Comparison of ENCODE assay signal across 8 mouse cellular contexts in the genomic region with DNA sequence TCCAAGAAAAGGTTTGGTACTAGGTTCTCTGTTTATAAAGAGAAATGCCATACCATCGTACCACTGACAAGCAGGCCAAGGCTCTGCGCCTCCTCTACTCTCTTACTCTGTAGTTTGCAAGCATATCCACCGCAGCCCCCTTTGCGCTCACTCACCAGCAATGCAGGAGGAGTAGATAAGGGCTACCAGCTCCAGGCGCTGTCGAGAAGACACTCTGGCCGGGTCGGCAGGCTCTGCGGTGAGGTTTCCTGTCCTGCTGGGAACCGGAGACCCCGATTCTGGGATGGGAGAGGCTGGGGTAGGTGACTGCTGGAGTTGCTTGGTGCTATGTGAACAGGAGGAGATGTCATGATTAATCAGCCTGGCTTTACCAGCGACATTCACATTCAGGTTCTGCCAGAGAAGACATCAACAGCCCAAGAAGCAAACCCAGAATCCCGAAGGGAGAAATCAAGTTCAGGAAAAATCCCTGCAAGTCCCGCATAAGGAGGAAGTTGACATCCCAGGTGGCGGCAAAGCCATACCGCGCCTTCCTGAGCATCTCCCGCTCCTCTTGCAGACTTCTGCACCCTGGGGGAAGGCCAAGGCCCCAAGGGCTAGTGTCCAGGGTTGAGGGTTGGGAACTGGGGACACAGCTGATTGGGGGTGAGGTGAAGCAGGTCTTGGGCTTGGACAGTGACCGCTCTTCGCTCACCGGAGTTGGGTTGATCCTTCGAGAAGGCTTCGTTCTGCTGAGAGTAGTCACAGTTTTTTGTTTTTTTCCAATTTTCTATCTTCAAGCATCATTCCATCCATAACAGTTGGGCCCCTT.
DNase-seq lines count a peak whose midpoint lies in the region; ATAC-seq lines count a peak whose summit lies in the region.

No protein-coding gene starts in this region.

- intact Hi-C loops in gastrocnemius, postnatal 14 days (cut with DNase I; ENCODE audit: low total_unique reads), result no loop called here

- DNase-seq in ovary, postnatal 36 days (ENCODE audit: low spot score), result peak; percentile 28
- DNase-seq in ovary, adult 18-20 months (ENCODE audit: low spot score), result no peak
- peak; percentile 35 to 44 for DNase-seq in cerebellum, postnatal 25 days
- DNase-seq in gastrocnemius, postnatal 14 days, result no peak
- DNase-seq in left cerebral cortex, adult 8-10 months (ENCODE audit: low spot score in 2 of 2), result no peak

- 2% methylated on average over 23 of the region's 23 CpGs for WGBS in heart, embryonic 11.5 days (ENCODE audit: insufficient replicate concordance)
- WGBS in limb, embryonic 13.5 days, result 8% methylated on average over 23 of the region's 23 CpGs
- WGBS in neural tube, embryonic 14.5 days, result 7% methylated on average over 23 of the region's 23 CpGs

- H3K9ac ChIP-seq in heart, embryonic 11.5 days (ENCODE audit: low read depth, low read length), result peak overlapping the region; percentile 84
- H3K9ac ChIP-seq in limb, embryonic 13.5 days, result peak overlapping the region; percentile 94
- peak overlapping the region; percentile 86 for H3K9ac ChIP-seq in neural tube, embryonic 14.5 days (replicated peaks; ENCODE audit: low read depth, low read length)

- H3K9me3 ChIP-seq in heart, embryonic 11.5 days (replicated peaks; ENCODE audit: control insufficient read depth, low read length), result no peaks in the 10 kb centered on the region
- no peaks in the 10 kb centered on the region for H3K9me3 ChIP-seq in limb, embryonic 13.5 days
- no peaks in the 10 kb centered on the region for H3K9me3 ChIP-seq in neural tube, embryonic 14.5 days (ENCODE audit: control insufficient read depth, low read length)

- no peak for ATAC-seq in heart, embryonic 11.5 days (replicated peaks; ENCODE audit: insufficient number of reproducible peaks, low FRiP score, low TSS enrichment)
- ATAC-seq in limb, embryonic 13.5 days (ENCODE audit: low FRiP score, low read depth), result no peak
- ATAC-seq in neural tube, embryonic 14.5 days (ENCODE audit: low read depth), result no peak

- peaks cover 18% of the 10 kb centered on the region for H3K36me3 ChIP-seq in heart, embryonic 11.5 days (ENCODE audit: control insufficient read depth, insufficient read depth, low read length)
- peaks cover 37% of the 10 kb centered on the region for H3K36me3 ChIP-seq in limb, embryonic 13.5 days
- peaks cover 34% of the 10 kb centered on the region for H3K36me3 ChIP-seq in neural tube, embryonic 14.5 days (ENCODE audit: control insufficient read depth, insufficient read depth, low read length)

- H3K27ac ChIP-seq in heart, embryonic 11.5 days (ENCODE audit: low read depth, low read length), result peak overlapping the region; percentile 94; the same call in 1 of the 2 replicates
- 0 out of 2 replicates have a peak overlapping the region, but pooled peaks have one; percentile 92 for H3K27ac ChIP-seq in limb, embryonic 13.5 days
- no peak overlapping the region; the same call in 1 of the 2 replicates for H3K27ac ChIP-seq in neural tube, embryonic 14.5 days (ENCODE audit: low read depth, low read length)

- H3K4me1 ChIP-seq in heart, embryonic 11.5 days (ENCODE audit: control insufficient read depth, insufficient read depth, low read length), result peaks cover 24% of the 10 kb centered on the region
- peaks cover 25% of the 10 kb centered on the region for H3K4me1 ChIP-seq in limb, embryonic 13.5 days
- peaks cover 25% of the 10 kb centered on the region for H3K4me1 ChIP-seq in neural tube, embryonic 14.5 days (ENCODE audit: control insufficient read depth, insufficient read depth, low read length)

- H3K4me3 ChIP-seq in heart, embryonic 11.5 days (ENCODE audit: low read depth, low read length), result peak overlapping the region; percentile 82
- peak overlapping the region; percentile 97 for H3K4me3 ChIP-seq in limb, embryonic 13.5 days
- peak overlapping the region; percentile 93 for H3K4me3 ChIP-seq in neural tube, embryonic 14.5 days (ENCODE audit: low read depth, low read length)

- H3K27me3 ChIP-seq in heart, embryonic 11.5 days (ENCODE audit: control insufficient read depth, insufficient read depth, low read length), result no peaks in the 10 kb centered on the region
- no peaks in the 10 kb centered on the region for H3K27me3 ChIP-seq in limb, embryonic 13.5 days
- H3K27me3 ChIP-seq in neural tube, embryonic 14.5 days (ENCODE audit: control insufficient read depth, insufficient read depth, low read length), result no peaks in the 10 kb centered on the region

- peak overlapping the region; percentile 100 for H3K4me2 ChIP-seq in heart, embryonic 11.5 days
- peak overlapping the region; percentile 95 for H3K4me2 ChIP-seq in limb, embryonic 13.5 days (replicated peaks)
- peak overlapping the region; percentile 99 for H3K4me2 ChIP-seq in neural tube, embryonic 14.5 days (ENCODE audit: low read depth, low read length)

Comparison
In these comparisons a context has a peak if more than half of its experiments do, and no peak if none do; other contexts are left out.
1. DNase-seq: peak in ovary, postnatal 36 days (single experiment) and cerebellum, postnatal 25 days (2 of 2); none in ovary, adult 18-20 months (single experiment), gastrocnemius, postnatal 14 days (single experiment) and left cerebral cortex, adult 8-10 months (0 of 2).
2. Peak in every context shown above with its lines, with median percentiles within 50 percentile points of each other: H3K4me2 ChIP-seq, H3K4me3 ChIP-seq and H3K9ac ChIP-seq.